Comparison of ENCODE assay signal across 12 mouse cellular contexts in genomic region chr10:39121412-39121811, GRCm38 (mm10). TPM values are rescaled to one million over a fixed set of nuclear protein-coding genes. Genes with fewer than 3 reads are reported as not detected.
A peak's percentile ranks its signal among the peaks of the same experiment; 100 is the strongest.
DNase-seq lines count a peak whose midpoint lies in the region; ATAC-seq and TF ChIP-seq lines count a peak whose summit lies in the region.
"Had no signal": no experiment of that assay in that cellular context is flagged by ENCODE, and none has a peak within 500 bp of the region (broad histone marks: within the 10 kb centered on the region; RNA-seq: fewer than 3 reads in every experiment).

No protein-coding gene starts in this region.

- intact Hi-C loops in left cerebral cortex, postnatal 4 days (cut with DNase I): no loop called here

- no peak for DNase-seq in hindbrain, embryonic 11.5 days (ENCODE audit: low spot score)
- no peak for DNase-seq in testis, postnatal 14 days (ENCODE audit: low spot score)
- DNase-seq in retina, postnatal 1 day: peak; percentile 34
- no peak for DNase-seq in layer of hippocampus, adult 9-10 months (ENCODE audit: low spot score)
- DNase-seq in left cerebral cortex, postnatal 4 days: no peak
- DNase-seq: cerebellum, postnatal 36 days; kidney, adult 9 months had no signal

- 0 out of 2 replicates have a peak, but pooled peaks cover 2% of the 10 kb centered on the region for H3K4me1 ChIP-seq in hindbrain, embryonic 15.5 days (replicated peaks)
- no peaks in the 10 kb centered on the region for H3K4me1 ChIP-seq in hindbrain, embryonic 11.5 days (replicated peaks; ENCODE audit: control insufficient read depth, insufficient read depth, low read length)
- no peaks in the 10 kb centered on the region for H3K4me1 ChIP-seq in testis, adult 2 months (ENCODE audit: control insufficient read depth, insufficient read depth, low read length)
- H3K4me1 ChIP-seq: heart, embryonic 13.5 days had no signal

- H3K4me3 ChIP-seq in hindbrain, embryonic 15.5 days: no peak overlapping the region
- H3K4me3 ChIP-seq in hindbrain, embryonic 11.5 days (ENCODE audit: low read depth, low read length): no peak overlapping the region
- H3K4me3 ChIP-seq in testis, adult 2 months (ENCODE audit: control insufficient read depth, low read depth, low read length): peak overlapping the region; percentile 64; the same call in 1 of the 2 replicates
- H3K4me3 ChIP-seq: heart, embryonic 13.5 days had no signal

- WGBS in hindbrain, embryonic 15.5 days: 37% methylated on average over 4 of the region's 4 CpGs
- 43% methylated on average over 4 of the region's 4 CpGs for WGBS in hindbrain, embryonic 11.5 days

- no peak overlapping the region for H3K27ac ChIP-seq in hindbrain, embryonic 15.5 days (replicated peaks)
- H3K27ac ChIP-seq in hindbrain, embryonic 11.5 days (ENCODE audit: low read depth, low read length): no peak overlapping the region
- H3K27ac ChIP-seq in testis, adult 2 months (ENCODE audit: control insufficient read depth, insufficient read depth, low read depth, low read length): no peak overlapping the region
- H3K27ac ChIP-seq: heart, embryonic 13.5 days had no signal

- no peaks in the 10 kb centered on the region for H3K27me3 ChIP-seq in hindbrain, embryonic 15.5 days
- H3K27me3 ChIP-seq in hindbrain, embryonic 11.5 days (ENCODE audit: control insufficient read depth, insufficient read depth, low read length): no peaks in the 10 kb centered on the region
- no peaks in the 10 kb centered on the region for H3K27me3 ChIP-seq in testis, adult 2 months (ENCODE audit: control insufficient read depth, insufficient read depth, low read length)
- H3K27me3 ChIP-seq: heart, embryonic 13.5 days had no signal

- no peak for TF ChIP-seq POLR2A in testis, adult 2 months (IDR thresholded peaks at IDR 0.05; ENCODE audit: control insufficient read depth, low read depth, low read length)

- H3K4me2 ChIP-seq in hindbrain, embryonic 15.5 days: no peak overlapping the region
- no peak overlapping the region for H3K4me2 ChIP-seq in hindbrain, embryonic 11.5 days (replicated peaks; ENCODE audit: low read depth, low read length)
- H3K4me2 ChIP-seq: heart, embryonic 13.5 days had no signal

- TF ChIP-seq CTCF in testis, adult 2 months (IDR thresholded peaks at IDR 0.05; ENCODE audit: control insufficient read depth, insufficient read depth, insufficient replicate concordance, low read depth, low read length): no peak

- 0 out of 2 replicates have a peak, but pooled peaks cover 9% of the 10 kb centered on the region for H3K36me3 ChIP-seq in hindbrain, embryonic 15.5 days
- no peaks in the 10 kb centered on the region for H3K36me3 ChIP-seq in hindbrain, embryonic 11.5 days (ENCODE audit: control insufficient read depth, insufficient read depth, low read length)
- no peaks in the 10 kb centered on the region; the same call in 1 of the 2 replicates for H3K36me3 ChIP-seq in testis, adult 2 months (ENCODE audit: control insufficient read depth, insufficient read depth, low read length)
- H3K36me3 ChIP-seq: heart, embryonic 13.5 days had no signal

- H3K9me3 ChIP-seq in hindbrain, embryonic 15.5 days: no peaks in the 10 kb centered on the region
- no peaks in the 10 kb centered on the region for H3K9me3 ChIP-seq in hindbrain, embryonic 11.5 days (ENCODE audit: control insufficient read depth, low read length)
- H3K9me3 ChIP-seq: heart, embryonic 13.5 days had no signal

- ATAC-seq in hindbrain, embryonic 15.5 days (ENCODE audit: low FRiP score, low read depth): peak; percentile 65; the same call in 1 of the 2 replicates
- ATAC-seq in hindbrain, embryonic 11.5 days (ENCODE audit: low FRiP score): no peak
- ATAC-seq in common myeloid progenitor, adult 5-6 weeks (replicated peaks; ENCODE audit: low read depth, poor library complexity, severe bottlenecking): 0 out of 2 replicates have a peak, but pooled peaks have one; percentile 60

- H3K9ac ChIP-seq in hindbrain, embryonic 15.5 days: no peak overlapping the region
- no peak overlapping the region for H3K9ac ChIP-seq in hindbrain, embryonic 11.5 days (ENCODE audit: low read depth, low read length)
- H3K9ac ChIP-seq: heart, embryonic 13.5 days had no signal

RNA-seq across cellular contexts. Expression of gene Fam229b, which starts 12.3 kb away (rescaled TPM):
- 28.0 and 33.6 TPM in 2 replicates for polyA plus RNA-seq in hindbrain, embryonic 15.5 days (2015; fragmentation: Nextera tagmentation; extraction: Ambion mirVana)
- 14.4 and 20.2 TPM in 2 replicates for polyA plus RNA-seq in hindbrain, embryonic 11.5 days (2014; fragmentation: Nextera tagmentation; extraction: Ambion mirVana)
- 1,082 and 1,286 TPM in 2 replicates for polyA plus RNA-seq in testis, adult 2 months (2012; rRNA removed)
- total RNA-seq in common myeloid progenitor, adult 5-6 weeks (2017): 1.5 TPM in 1 of 2 replicates, not detected in the other
- 10 to 100 TPM; 10.7 to 13.4 TPM for total RNA-seq in left cerebral cortex, postnatal 4 days (2021)

RNA-seq across cellular contexts. Expression of gene Tube1, which starts 12.4 kb away (rescaled TPM):
- polyA plus RNA-seq in hindbrain, embryonic 15.5 days (2015; fragmentation: Nextera tagmentation; extraction: Ambion mirVana): 6.6 and 8.6 TPM in 2 replicates
- 22.7 and 23.4 TPM in 2 replicates for polyA plus RNA-seq in hindbrain, embryonic 11.5 days (2014; fragmentation: Nextera tagmentation; extraction: Ambion mirVana)
- 5.5 and 6.4 TPM in 2 replicates for polyA plus RNA-seq in testis, adult 2 months (2012; rRNA removed)
- total RNA-seq in common myeloid progenitor, adult 5-6 weeks (2017): 16.3 and 20.3 TPM in 2 replicates
- 1 to 10 TPM; 6.0 to 7.5 TPM for total RNA-seq in left cerebral cortex, postnatal 4 days (2021)

RNA-seq across cellular contexts. Expression of gene Ccn6, which starts 42.2 kb away (rescaled TPM):
- polyA plus RNA-seq in hindbrain, embryonic 15.5 days (2015; fragmentation: Nextera tagmentation; extraction: Ambion mirVana): 0.36 and 0.43 TPM in 2 replicates
- polyA plus RNA-seq in hindbrain, embryonic 11.5 days (2014; fragmentation: Nextera tagmentation; extraction: Ambion mirVana): 0.15 and 0.31 TPM in 2 replicates
- not detected in 2 replicates for polyA plus RNA-seq in testis, adult 2 months (2012; rRNA removed)
- not detected in 2 replicates for total RNA-seq in common myeloid progenitor, adult 5-6 weeks (2017)
- total RNA-seq in left cerebral cortex, postnatal 4 days (2021): 1 to 10 TPM in 1 of 2 experiments, under 1 TPM in 1; 0.54 to 1.2 TPM
- total RNA-seq: megakaryocyte, adult 5-6 weeks had no signal
- polyA plus RNA-seq: heart, embryonic 13.5 days had no signal

Comparison
In these comparisons a context has a peak if more than half of its experiments do, and no peak if none do; other contexts are left out.
1. RNA of gene Fam229b, which starts 12.3 kb away (polyA plus RNA-seq): 1,082 to 1,286 TPM in testis, adult 2 months; 28.0 to 33.6 TPM in hindbrain, embryonic 15.5 days and 14.4 to 20.2 TPM in hindbrain, embryonic 11.5 days; every median in the first group is over 10 times any median in the second.